Mouse (Mus musculus) bone marrow macrophage, adult 2 months (primary cell): ENCODE results near the gene Ctnna3. TPM values are rescaled to one million over a fixed set of nuclear protein-coding genes. Genes with fewer than 3 reads are reported as not detected.
"Not testable (repeated sequence)": the region's sequence is repeated elsewhere in the genome, so short reads cannot be mapped to it uniquely, and the experiment has no call there.

ENCODE experiments used
- H3K27ac ChIP-seq: 2 replicates; pipeline ENCODE4 v1.5.1; 2012; ENCODE audit warnings: low read depth, low read length; ENCODE audit not compliant: insufficient read depth
- H3K4me1 ChIP-seq: 2 replicates; pipeline ENCODE4 v1.6.1; 2012; ENCODE audit warnings: low read length; ENCODE audit not compliant: control insufficient read depth, insufficient read depth
- H3K4me3 ChIP-seq: 2 replicates; pipeline ENCODE4 v1.5.1; 2012; ENCODE audit warnings: mild to moderate bottlenecking, low read length, moderate library complexity; ENCODE audit not compliant: insufficient read depth
- CTCF ChIP-seq: IDR thresholded peaks from 2 replicates; pipeline ENCODE4 v1.5.1; 2012; ENCODE audit warnings: low read depth, mild to moderate bottlenecking, low read length, moderate library complexity
- POLR2A ChIP-seq: IDR thresholded peaks from 2 replicates; pipeline ENCODE4 v1.6.1; 2012; ENCODE audit warnings: mild to moderate bottlenecking, low read depth, low read length, borderline replicate concordance
- polyA plus RNA-seq: library from polyadenylated mRNA; stranded (reverse); fragments of >200 nt; gene quantifications from 2 replicates; pipeline ENCODE4 v1.2.4, GENCODE M21; 2012; ENCODE audit not compliant: missing spikeins, insufficient read depth, insufficient read length

Gene Ctnna3
- polyA plus RNA-seq, 1 experiment: not detected

GRCm38 (mm10) chr10:63438736-63439262, 8.9 kb downstream of the Ctnna3 start:
- Histone ChIP-seq H3K27ac (no peak overlapping the region), H3K4me1 (no peaks in the 10 kb centered on the region), H3K4me3 (no peak overlapping the region)
- no peak for TF ChIP-seq POLR2A
- no peak for TF ChIP-seq CTCF

GRCm38 (mm10) chr10:63439694-63440228, 9.9 kb downstream of the Ctnna3 start:
- H3K4me3 ChIP-seq: no peak overlapping the region
- no peak overlapping the region for H3K27ac ChIP-seq
- H3K4me1 ChIP-seq: no peaks in the 10 kb centered on the region
- TF ChIP-seq POLR2A (no peak), CTCF (no peak)

GRCm38 (mm10) chr10:63444602-63445387, 14.9 kb downstream of the Ctnna3 start:
- H3K4me3 ChIP-seq, H3K4me1 ChIP-seq, H3K27ac ChIP-seq: not testable (repeated sequence)

- Histone ChIP-seq H3K4me1 (no peaks in the 10 kb centered on the region), H3K27ac (no peak overlapping the region), H3K4me3 (no peak overlapping the region)
- TF ChIP-seq CTCF: no peak
- no peak for TF ChIP-seq POLR2A
Measured at GRCm38 (mm10) chr10:63453926-63454325, 24.0 kb downstream of the Ctnna3 start.

GRCm38 (mm10) chr10:63455110-63455878, 25.4 kb downstream of the Ctnna3 start:
- Histone ChIP-seq H3K27ac (no peak overlapping the region), H3K4me1 (no peaks in the 10 kb centered on the region), H3K4me3 (no peak overlapping the region)
- TF ChIP-seq POLR2A (no peak), CTCF (no peak)

GRCm38 (mm10) chr10:63457292-63458128, 27.6 kb downstream of the Ctnna3 start:
- TF ChIP-seq POLR2A (no peak), CTCF (no peak)
- no peak overlapping the region for H3K27ac ChIP-seq
- H3K4me3 ChIP-seq: no peak overlapping the region
- H3K4me1 ChIP-seq: no peaks in the 10 kb centered on the region

GRCm38 (mm10) chr10:63460935-63461334, 31.0 kb downstream of the Ctnna3 start:
- H3K27ac ChIP-seq: no peak overlapping the region
- TF ChIP-seq CTCF (no peak), POLR2A (no peak)
- H3K4me1 ChIP-seq: no peaks in the 10 kb centered on the region
- no peak overlapping the region for H3K4me3 ChIP-seq

- Histone ChIP-seq H3K27ac (no peak overlapping the region), H3K4me3 (no peak overlapping the region), H3K4me1 (no peaks in the 10 kb centered on the region)
- TF ChIP-seq CTCF (no peak), POLR2A (no peak)
Measured at GRCm38 (mm10) chr10:63472473-63472872, 42.6 kb downstream of the Ctnna3 start.

GRCm38 (mm10) chr10:63476167-63476647, 46.3 kb downstream of the Ctnna3 start:
- Histone ChIP-seq H3K27ac (no peak overlapping the region), H3K4me1 (no peaks in the 10 kb centered on the region), H3K4me3 (no peak overlapping the region)
- no peak for TF ChIP-seq POLR2A
- no peak for TF ChIP-seq CTCF

- no peak for TF ChIP-seq POLR2A
- no peak for TF ChIP-seq CTCF
- Histone ChIP-seq H3K27ac (no peak overlapping the region), H3K4me1 (no peaks in the 10 kb centered on the region), H3K4me3 (no peak overlapping the region)
Measured at GRCm38 (mm10) chr10:63478946-63479345, 49.0 kb downstream of the Ctnna3 start.
